Mouse (Mus musculus): ENCODE measurements around the gene Pds5b.

DNA sequence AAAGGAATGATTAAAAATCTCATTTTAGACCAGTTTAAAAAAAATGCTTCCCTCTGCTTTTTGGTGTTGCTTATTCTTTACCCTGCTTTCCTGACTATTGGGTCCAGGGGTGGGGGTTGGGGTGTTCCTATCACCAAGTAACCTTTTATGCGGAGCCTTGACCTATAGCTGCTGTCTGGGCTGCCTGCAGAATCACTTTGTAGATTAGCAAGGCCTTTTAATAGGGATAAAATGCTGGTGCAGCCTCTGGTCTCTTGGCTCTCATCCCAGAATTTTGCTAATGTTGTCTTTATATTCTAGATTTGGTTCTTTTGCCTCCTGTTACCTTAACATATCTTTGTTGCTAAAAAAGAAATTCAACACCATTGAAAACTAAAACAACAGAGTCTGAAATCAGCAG lies 181.0 kb downstream of the Pds5b start:
- TF ChIP-seq POLR2A (IDR thresholded peaks at IDR 0.05; ENCODE audit: borderline replicate concordance, extremely low read depth, insufficient read depth, insufficient read length, poor library complexity, severe bottlenecking) (no peak), CTCF (IDR thresholded peaks at IDR 0.05; ENCODE audit: borderline replicate concordance, extremely low read depth, insufficient read depth, insufficient read length) (no peak)

Measured in brain, embryonic 14.5 days (tissue).